Mouse (Mus musculus) lung, postnatal 0 days (tissue): Measurements from ENCODE around the gene Sbpl.

Source experiments
- CTCF ChIP-seq: IDR thresholded peaks from 2 replicates; pipeline ENCODE4 v1.5.1; 2016; ENCODE audit warnings: antibody characterized with exemption, mild to moderate bottlenecking
- EP300 ChIP-seq: IDR thresholded peaks from 2 replicates; pipeline ENCODE4 v1.6.1; 2016; ENCODE audit warnings: antibody characterized with exemption, mild to moderate bottlenecking, control low read depth

DNA sequence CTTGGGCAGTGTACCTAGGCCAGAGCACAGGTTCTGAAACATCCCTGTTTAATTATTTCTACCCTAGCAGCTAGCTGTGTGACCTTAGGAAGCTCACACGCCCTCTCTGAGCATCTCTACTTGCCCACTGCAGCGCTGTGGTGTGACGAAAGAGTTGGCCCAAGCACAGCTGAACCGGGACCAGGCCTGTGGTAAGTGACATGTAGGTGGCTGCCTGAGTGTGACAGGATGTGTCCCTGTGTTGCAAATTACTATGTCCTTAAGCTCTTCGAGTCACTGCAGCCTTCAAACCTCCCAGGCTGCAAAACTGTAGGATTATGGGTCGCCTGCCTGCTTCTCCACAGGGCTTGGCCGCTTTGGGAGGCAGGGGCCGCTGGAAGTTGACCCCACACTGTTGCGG lies 16.2 kb upstream of the Sbpl start:
- TF ChIP-seq CTCF (no peak), EP300 (no peak)
